Mouse (Mus musculus) lung, postnatal 0 days (tissue): ENCODE measurements around the gene Abhd17c.

Experiments
- CTCF ChIP-seq: IDR thresholded peaks from 2 replicates; pipeline ENCODE4 v1.5.1; 2016; ENCODE audit warnings: antibody characterized with exemption, mild to moderate bottlenecking
- EP300 ChIP-seq: IDR thresholded peaks from 2 replicates; pipeline ENCODE4 v1.6.1; 2016; ENCODE audit warnings: antibody characterized with exemption, mild to moderate bottlenecking, control low read depth

DNA sequence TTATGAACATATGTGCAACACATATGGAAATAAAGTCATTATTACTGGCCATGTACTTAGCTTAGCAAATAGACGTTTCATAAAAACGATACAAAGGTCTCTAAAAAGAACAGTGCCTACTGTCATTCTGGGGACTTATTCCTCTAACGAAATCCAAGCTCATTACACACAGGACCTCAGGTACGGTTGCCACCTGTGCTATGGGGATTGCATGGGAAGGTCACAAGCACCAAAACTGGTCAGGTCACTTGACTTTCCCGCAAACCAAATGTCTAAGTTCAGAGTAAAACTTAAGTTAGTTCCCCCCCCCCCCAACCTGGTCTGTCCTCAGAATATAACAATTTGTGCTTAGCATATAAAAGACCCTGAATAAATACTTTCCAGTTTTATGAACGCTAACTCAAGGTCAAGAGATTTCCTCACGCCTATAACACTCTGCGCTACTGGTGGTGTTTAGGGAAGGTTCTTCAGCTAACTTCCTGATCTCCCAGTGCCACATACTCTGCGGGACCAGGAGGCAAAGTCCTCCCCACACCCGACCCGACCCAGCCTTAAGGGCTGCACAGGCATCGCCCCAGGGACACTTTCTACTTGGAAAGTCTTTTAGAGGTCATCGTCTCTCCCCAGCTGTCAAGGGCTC lies 1.2 kb downstream of the Abhd17c start:
- no peak for TF ChIP-seq CTCF
- TF ChIP-seq EP300, result 0 out of 2 replicates have a peak, but pooled peaks have one; percentile 19
